Mouse (Mus musculus): ENCODE results near the gene Fez1.

DNA sequence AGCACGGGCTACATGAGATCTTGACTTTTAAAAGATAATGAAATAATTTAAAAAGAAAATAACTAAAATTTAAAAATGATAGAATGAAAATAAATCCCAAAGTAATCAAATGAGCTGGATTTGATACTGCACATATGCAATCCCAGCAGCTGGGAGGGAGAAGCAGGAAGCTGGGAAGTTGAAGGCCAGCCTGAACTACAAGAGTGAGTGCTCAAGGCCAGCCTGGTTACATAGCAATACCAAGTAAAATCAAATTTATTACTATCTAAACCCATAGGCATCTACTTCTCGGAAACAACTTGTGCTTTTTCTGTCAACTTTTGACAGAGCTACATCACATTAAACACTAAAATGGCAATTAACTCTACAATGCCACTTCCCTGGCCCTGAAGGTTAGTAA is 37.7 kb upstream of the Fez1 start:
- TF ChIP-seq EP300 (IDR thresholded peaks at IDR 0.05) (no peak), CTCF (IDR thresholded peaks at IDR 0.05) (no peak)

Data from lung, postnatal 0 days (tissue).